Mouse (Mus musculus) thymus, adult 2 months (tissue): ENCODE measurements around the gene Spag4. TPM values are rescaled to one million over a fixed set of nuclear protein-coding genes. Genes with fewer than 3 reads are reported as not detected.

ENCODE experiments used
- DNase-seq: peaks from one replicate; pipeline ENCODE4 v3.0.0; 2021
- H3K27ac ChIP-seq: fragments of 200-500 bp; 2 replicates; pipeline ENCODE4 v1.5.1; 2012; ENCODE audit warnings: low read length, control low read depth; ENCODE audit not compliant: control insufficient read depth, insufficient read depth
- H3K27me3 ChIP-seq: fragments of 200-500 bp; 2 replicates; pipeline ENCODE4 v1.6.1; 2012; ENCODE audit warnings: mild to moderate bottlenecking, low read length, moderate library complexity, mixed read lengths; ENCODE audit not compliant: control insufficient read depth, insufficient read depth
- H3K36me3 ChIP-seq: fragments of 200-500 bp; 2 replicates; pipeline ENCODE4 v1.6.1; 2012; ENCODE audit warnings: mild to moderate bottlenecking, low read length, moderate library complexity; ENCODE audit not compliant: control insufficient read depth, insufficient read depth
- H3K4me1 ChIP-seq: fragments of 200-500 bp; replicated peaks from 2 replicates; pipeline ENCODE4 v1.6.1; 2012; ENCODE audit warnings: low read length; ENCODE audit not compliant: control insufficient read depth, insufficient read depth
- H3K4me3 ChIP-seq: fragments of 200-500 bp; 2 replicates; pipeline ENCODE4 v1.5.1; 2012; ENCODE audit warnings: mild to moderate bottlenecking, low read length, control low read depth, moderate library complexity; ENCODE audit not compliant: control insufficient read depth, insufficient read depth
- CTCF ChIP-seq: fragments of 200-500 bp; IDR thresholded peaks from 2 replicates; pipeline ENCODE4 v1.5.1; 2012; ENCODE audit warnings: mild to moderate bottlenecking, control low read depth, low read length, moderate library complexity, borderline replicate concordance; ENCODE audit not compliant: control insufficient read depth, poor library complexity, insufficient read depth; ENCODE audit errors: extremely low read depth
- POLR2A ChIP-seq: fragments of 200-500 bp; IDR thresholded peaks from 2 replicates; pipeline ENCODE4 v1.6.1; 2012; ENCODE audit warnings: mild to moderate bottlenecking, low read length, control low read depth, moderate library complexity; ENCODE audit not compliant: control insufficient read depth, poor library complexity, insufficient read depth; ENCODE audit errors: extremely low read depth
- WGBS: fragments of 180-500 bp; shearing (Covaris S2); methylation state at CpG from one replicate; pipeline ENCODE4 v1.1.7; 2018; 5-methylcytosine and 5-hydroxymethylcytosine counted together
- polyA plus RNA-seq: library from polyadenylated mRNA; depleted of rRNA; stranded (reverse); fragments of >200 nt; gene quantifications from 2 replicates; pipeline ENCODE4 v1.2.3, GENCODE M21; 2012

Spag4 gene
- polyA plus RNA-seq, 1 experiment: 3.8 TPM

GRCm38 (mm10) chr2:156047929-156048328 lies 17.0 kb upstream of the Spag4 start:
- no peak overlapping the region for H3K4me3 ChIP-seq
- peak; percentile 37 for DNase-seq
- TF ChIP-seq CTCF (no peak), POLR2A (no peak)

GRCm38 (mm10) chr2:156052816-156053215 lies 12.2 kb upstream of the Spag4 start, which contains the start of gene Fer1l4:
Fer1l4 (minus strand) TSS chr2:156052947.
- Histone ChIP-seq H3K27me3 (0 out of 2 replicates have a peak, but pooled peaks cover 2% of the 10 kb centered on the region), H3K36me3 (no peaks in the 10 kb centered on the region), H3K27ac (no peak within 1 kb of the TSS), H3K4me1 (peaks cover 4% of the 10 kb centered on the region), H3K4me3 (no peak within 1 kb of the TSS)
- WGBS: 87% methylated on average over 9 of the region's 9 CpGs
- no peak for DNase-seq
- TF ChIP-seq POLR2A (no peak), CTCF (no peak)

More at GRCm38 (mm10) chr2:156047929-156048328, 17.0 kb upstream of the Spag4 start:
- WGBS: 15% methylated on average over 19 of the region's 19 CpGs
- Histone ChIP-seq H3K4me1 (peaks cover 7% of the 10 kb centered on the region), H3K36me3 (no peaks in the 10 kb centered on the region), H3K27me3 (0 out of 2 replicates have a peak, but pooled peaks cover 2% of the 10 kb centered on the region), H3K27ac (no peak overlapping the region)

DNA sequence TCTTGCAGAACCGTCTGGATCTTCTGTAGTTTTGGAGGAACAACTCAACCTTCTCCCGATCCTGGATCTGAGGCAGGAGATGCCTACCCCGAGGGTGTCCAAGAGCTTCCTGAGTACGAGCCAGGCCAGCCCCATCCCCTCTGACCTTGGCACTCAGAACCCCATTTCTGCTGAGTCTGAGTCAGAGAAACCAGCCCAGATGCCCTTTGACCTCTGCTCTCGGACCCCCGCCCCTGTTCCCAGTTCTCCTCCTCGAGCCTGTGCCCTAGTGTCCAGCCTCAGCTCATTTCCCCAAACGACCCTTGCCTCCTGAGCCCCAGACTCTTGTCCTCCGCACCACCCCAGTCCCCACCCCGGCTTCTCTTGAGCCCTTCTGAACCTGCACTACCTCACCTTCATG lies 1.2 kb downstream of the Spag4 start:
- Histone ChIP-seq H3K27me3 (no peaks in the 10 kb centered on the region), H3K4me3 (no peak overlapping the region), H3K36me3 (no peaks in the 10 kb centered on the region), H3K27ac (no peak overlapping the region), H3K4me1 (peaks cover 5% of the 10 kb centered on the region)
- no peak for DNase-seq
- TF ChIP-seq POLR2A (no peak), CTCF (no peak)
- WGBS: 70% methylated on average over 10 of the region's 10 CpGs

DNA sequence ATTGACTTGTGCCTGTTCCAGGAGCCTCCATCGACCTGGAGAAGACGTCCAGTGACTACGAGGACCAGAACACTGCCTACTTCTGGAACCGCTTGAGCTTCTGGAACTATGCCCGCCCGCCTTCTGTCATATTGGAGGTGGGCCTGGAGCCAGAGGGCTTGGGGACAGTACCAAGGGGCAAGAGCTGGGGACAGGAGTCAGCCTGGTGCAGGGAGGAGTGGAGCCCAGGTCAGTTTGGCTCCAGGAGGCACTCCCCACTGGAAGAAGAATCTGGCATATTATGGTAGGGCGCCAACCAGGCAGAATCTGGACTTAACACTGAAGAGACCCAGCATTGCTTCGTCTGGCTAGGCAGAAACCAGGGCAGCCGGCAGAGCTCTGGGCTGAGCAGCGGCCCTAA lies 2.9 kb downstream of the Spag4 start:
- DNase-seq: no peak
- 98% methylated on average over 10 of the region's 10 CpGs for WGBS
- no peak for TF ChIP-seq CTCF
- no peak for TF ChIP-seq POLR2A

GRCm38 (mm10) chr2:156071236-156071635 lies 6.3 kb downstream of the Spag4 start:
- DNase-seq: no peak
- WGBS: 97% methylated on average over 10 of the region's 10 CpGs
- Histone ChIP-seq H3K4me3 (no peak overlapping the region), H3K27ac (no peak overlapping the region), H3K4me1 (no peaks in the 10 kb centered on the region), H3K27me3 (no peaks in the 10 kb centered on the region), H3K36me3 (peaks cover 42% of the 10 kb centered on the region)
- no peak for TF ChIP-seq POLR2A
- no peak for TF ChIP-seq CTCF

More for the DNA sequence above, 2.9 kb downstream of the Spag4 start:
- no peak overlapping the region for H3K4me3 ChIP-seq
- H3K36me3 ChIP-seq: peaks cover 9% of the 10 kb centered on the region
- H3K27me3 ChIP-seq: no peaks in the 10 kb centered on the region
- no peak overlapping the region for H3K27ac ChIP-seq
- H3K4me1 ChIP-seq: peaks cover 5% of the 10 kb centered on the region

DNA sequence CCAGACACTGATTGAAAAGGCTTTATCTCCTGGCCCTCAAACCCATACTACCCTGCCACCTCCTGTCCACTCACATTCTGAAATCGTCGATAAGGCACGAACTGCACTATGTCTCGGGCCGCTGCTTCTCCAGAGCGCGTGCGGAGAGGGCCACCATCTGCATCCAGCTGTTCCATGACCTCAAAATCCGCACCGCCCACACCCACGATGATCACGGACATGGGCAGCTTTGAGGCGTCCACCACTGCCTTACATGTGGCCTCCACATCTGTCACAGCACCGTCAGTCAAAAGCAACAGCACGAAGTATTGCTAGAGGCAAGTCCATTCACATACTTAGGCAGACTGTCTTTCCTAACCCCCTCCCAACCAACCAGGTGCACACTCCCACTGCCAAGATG lies 8.8 kb downstream of the Spag4 start:
- TF ChIP-seq POLR2A (no peak), CTCF (no peak)
- H3K27ac ChIP-seq: no peak overlapping the region
- no peaks in the 10 kb centered on the region for H3K27me3 ChIP-seq
- WGBS: 99% methylated on average over 15 of the region's 15 CpGs
- no peaks in the 10 kb centered on the region for H3K4me1 ChIP-seq
- peaks cover 67% of the 10 kb centered on the region for H3K36me3 ChIP-seq
- DNase-seq: no peak
- no peak overlapping the region for H3K4me3 ChIP-seq

DNA sequence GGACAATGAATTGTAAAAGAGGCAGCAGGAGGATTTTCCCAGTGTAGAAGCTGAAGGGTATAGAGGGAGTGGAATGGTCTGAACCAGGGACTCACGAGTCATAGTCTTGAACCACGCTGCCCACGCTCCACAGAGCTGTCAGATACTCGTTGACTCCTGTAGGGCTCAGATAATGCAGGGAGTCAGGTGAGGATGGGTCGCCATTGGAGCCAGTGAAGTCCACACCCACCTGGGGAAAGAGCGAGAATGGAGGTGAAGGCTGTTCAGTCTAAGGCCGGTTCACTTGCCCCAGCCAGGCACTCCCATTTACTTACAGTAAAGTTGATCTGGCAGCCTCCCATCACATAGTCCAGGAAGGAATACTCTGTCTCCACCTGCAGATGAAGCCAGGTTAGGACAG lies 12.5 kb downstream of the Spag4 start:
- no peak overlapping the region for H3K4me3 ChIP-seq
- no peaks in the 10 kb centered on the region for H3K4me1 ChIP-seq
- peaks cover 63% of the 10 kb centered on the region for H3K36me3 ChIP-seq
- TF ChIP-seq CTCF: no peak
- no peak for TF ChIP-seq POLR2A
- WGBS: 96% methylated on average over 7 of the region's 7 CpGs
- H3K27ac ChIP-seq: no peak overlapping the region
- DNase-seq: no peak
- no peaks in the 10 kb centered on the region for H3K27me3 ChIP-seq
